Mouse (Mus musculus): ENCODE results near the gene Tlk2. TPM values are rescaled to one million over a fixed set of nuclear protein-coding genes. Genes with fewer than 3 reads are reported as not detected.

Gene Tlk2
- total RNA-seq (2023) = 10 to 100 TPM; 75.0 to 76.6 TPM

GRCm38 (mm10) chr11:105178516-105178915 lies at the start of gene Tlk2:
TSS of gene Tlk2 (plus strand) at chr11:105178807.

GRCm38 (mm10) chr11:105146593-105146992 lies 32.0 kb upstream of the Tlk2 start, which contains the start of gene Gm10842:
TSS of gene Gm10842 (plus strand) at chr11:105146893.

GRCm38 (mm10) chr11:105292124-105293071 lies 113.8 kb downstream of the Tlk2 start, which contains the start of gene Mrc2:
TSS of gene Mrc2 (plus strand) at chr11:105292643.

Other genes with a start within 250 kb of the Tlk2 start
- not detected for gene Efcab3, start 115.2 kb upstream of the Tlk2 start, total RNA-seq (2023)
- gene Mettl2, start 52.4 kb upstream of the Tlk2 start, total RNA-seq (2023) = 10 to 100 TPM; 33.2 to 36.9 TPM
- gene Gm10842, start 31.9 kb upstream of the Tlk2 start, total RNA-seq (2023) = not detected
- under 1 TPM; 0.23 to 0.98 TPM for gene Mrc2, start 113.8 kb downstream of the Tlk2 start, total RNA-seq (2023)